Mouse (Mus musculus): ENCODE results near the gene Creld1.

Gene Creld1

GRCm38 (mm10) chr6:113483100-113483615 lies at the start of gene Creld1:
Creld1 (plus strand) TSS chr6:113483297.
- peak; percentile 97 to 98 for DNase-seq

GRCm38 (mm10) chr6:113433661-113434060 lies 49.4 kb upstream of the Creld1 start:
- DNase-seq = no peak

- DNase-seq = no peak
Measured at GRCm38 (mm10) chr6:113434691-113435090, 48.4 kb upstream of the Creld1 start.

GRCm38 (mm10) chr6:113435664-113436205 lies 47.4 kb upstream of the Creld1 start, which contains the start of gene Cidec:
Cidec (minus strand) TSS chr6:113435760.
- DNase-seq = peak; percentile 35 to 41

GRCm38 (mm10) chr6:113437135-113437534 lies 46.0 kb upstream of the Creld1 start:
- DNase-seq = no peak

- DNase-seq = no peak
Measured at GRCm38 (mm10) chr6:113438721-113439430, 44.2 kb upstream of the Creld1 start.

GRCm38 (mm10) chr6:113440686-113441085 lies 42.4 kb upstream of the Creld1 start:
- no peak for DNase-seq

GRCm38 (mm10) chr6:113441147-113441680 lies 41.9 kb upstream of the Creld1 start:
- peak; percentile 71 to 76 for DNase-seq

- DNase-seq = no peak
Measured at GRCm38 (mm10) chr6:113442087-113442441, 41.0 kb upstream of the Creld1 start.

GRCm38 (mm10) chr6:113442442-113443090 lies 40.5 kb upstream of the Creld1 start, which contains the start of gene Jagn1:
Jagn1 (plus strand) TSS chr6:113442569.
- peak; percentile 92 to 95 for DNase-seq

GRCm38 (mm10) chr6:113443091-113443490 lies 40.0 kb upstream of the Creld1 start:
- no peak for DNase-seq

- DNase-seq = no peak
Measured at GRCm38 (mm10) chr6:113444207-113444965, 38.7 kb upstream of the Creld1 start.

- DNase-seq = no peak
Measured at GRCm38 (mm10) chr6:113447639-113448038, 35.5 kb upstream of the Creld1 start.

- no peak for DNase-seq
Measured at GRCm38 (mm10) chr6:113451839-113452238, 31.3 kb upstream of the Creld1 start.

- no peak for DNase-seq
Measured at GRCm38 (mm10) chr6:113455007-113455406, 28.1 kb upstream of the Creld1 start.

GRCm38 (mm10) chr6:113457952-113458534 lies 25.1 kb upstream of the Creld1 start, which contains the start of gene Il17re:
Il17re (plus strand) TSS chr6:113458484.
- no peak for DNase-seq

GRCm38 (mm10) chr6:113458635-113459034 lies 24.5 kb upstream of the Creld1 start:
- peak; percentile 84 to 88 for DNase-seq

- DNase-seq = no peak
Measured at GRCm38 (mm10) chr6:113464040-113464439, 19.1 kb upstream of the Creld1 start.

- DNase-seq = no peak
Measured at GRCm38 (mm10) chr6:113465602-113466001, 17.5 kb upstream of the Creld1 start.

GRCm38 (mm10) chr6:113468512-113468911 lies 14.6 kb upstream of the Creld1 start:
- DNase-seq = no peak

- peak; percentile 71 to 80 for DNase-seq
Measured at GRCm38 (mm10) chr6:113469021-113469420, 14.1 kb upstream of the Creld1 start.

GRCm38 (mm10) chr6:113469432-113469831 lies 13.7 kb upstream of the Creld1 start:
- peak; percentile 77 to 84 for DNase-seq
